Mouse (Mus musculus) lung, adult 2 months (tissue): Measurements from ENCODE around the gene Thbs1. TPM values are rescaled to one million over a fixed set of nuclear protein-coding genes. Genes with fewer than 3 reads are reported as not detected.
A peak's percentile ranks its signal among the peaks of the same experiment; 100 is the strongest.
"Not testable (repeated sequence)": the region's sequence is repeated elsewhere in the genome, so short reads cannot be mapped to it uniquely, and the experiment has no call there.

Source experiments
- DNase-seq: peaks from one replicate; pipeline ENCODE4 v3.0.0; 2022
- H3K4me1 ChIP-seq: fragments of 200-500 bp; 2 replicates; pipeline ENCODE4 v1.6.1; 2011; ENCODE audit warnings: low read length; ENCODE audit not compliant: control insufficient read depth, insufficient read depth
- H3K4me3 ChIP-seq: fragments of 200-500 bp; replicated peaks from 2 replicates; pipeline ENCODE3; 2011; ENCODE audit warnings: low read depth, mild to moderate bottlenecking, control low read depth, low read length; ENCODE audit errors: extremely low read depth
- CTCF ChIP-seq: fragments of 200-500 bp; IDR thresholded peaks from 2 replicates; pipeline ENCODE4 v1.5.1; 2011; ENCODE audit warnings: mild to moderate bottlenecking, low read length, control low read depth; ENCODE audit not compliant: insufficient read depth
- POLR2A ChIP-seq: fragments of 200-500 bp; IDR thresholded peaks from 2 replicates; pipeline ENCODE4 v1.6.1; 2011; ENCODE audit warnings: low read depth, mild to moderate bottlenecking, control low read depth, low read length, borderline replicate concordance; ENCODE audit errors: extremely low read depth
- WGBS: fragments of 180-500 bp; shearing (Covaris S2); methylation state at CpG from one replicate; pipeline ENCODE4 v1.1.7; 2018; 5-methylcytosine and 5-hydroxymethylcytosine counted together
- polyA plus RNA-seq: library from polyadenylated mRNA; depleted of rRNA; stranded (reverse); fragments of >200 nt; gene quantifications from 2 replicates; pipeline ENCODE4 v1.2.3, GENCODE M21; 2012

The Thbs1 gene
- polyA plus RNA-seq, 1 experiment, result 23.3 TPM

DNA sequence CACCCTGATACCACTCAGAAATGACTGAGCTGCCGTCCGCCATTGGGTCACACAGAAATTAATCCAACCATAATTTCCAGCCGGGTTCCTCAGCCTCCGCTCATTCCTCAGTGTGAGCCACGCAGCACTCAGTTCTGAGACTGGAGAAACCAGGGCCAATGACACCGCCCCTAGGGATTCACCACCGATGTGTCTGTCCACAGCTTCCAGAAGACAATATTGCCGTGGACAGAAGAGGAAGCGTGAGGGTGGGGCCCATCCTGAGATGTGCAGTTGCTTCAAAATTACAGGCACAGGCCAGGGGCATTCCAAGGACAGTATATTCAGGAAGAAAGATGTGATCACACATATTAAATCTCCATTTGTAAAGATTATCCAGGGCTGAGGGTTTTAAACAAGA is 25.4 kb downstream of the Thbs1 start:
- Histone ChIP-seq H3K4me1 (no peaks in the 10 kb centered on the region), H3K4me3 (no peak overlapping the region)
- DNase-seq, result no peak
- WGBS, result 56% methylated on average over 9 of the region's 9 CpGs
- TF ChIP-seq CTCF (no peak), POLR2A (no peak)

DNA sequence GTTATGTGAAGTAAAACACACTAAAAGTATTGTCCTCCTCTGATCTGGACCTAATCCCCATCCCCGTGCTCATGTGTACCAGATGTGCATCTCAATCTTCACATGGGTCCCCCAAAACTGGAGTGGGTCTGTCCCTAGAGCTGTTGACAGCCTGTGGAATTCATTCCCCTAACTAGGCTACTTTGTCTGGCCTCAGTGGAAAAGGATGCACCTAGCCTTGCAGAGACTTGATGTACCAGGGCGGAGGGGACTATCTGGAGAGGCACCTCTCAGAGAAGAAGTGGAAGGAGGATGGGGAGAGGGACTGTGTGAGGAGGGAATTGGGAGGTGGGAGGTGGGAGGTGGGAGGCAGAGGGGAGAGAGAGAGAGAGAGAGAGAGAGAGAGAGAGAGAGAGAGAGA is 26.1 kb downstream of the Thbs1 start:
- no peak for DNase-seq
- TF ChIP-seq POLR2A (no peak), CTCF (no peak)
- no peak overlapping the region for H3K4me3 ChIP-seq
- 91% methylated on average over 2 of the region's 2 CpGs for WGBS
- H3K4me1 ChIP-seq, result no peaks in the 10 kb centered on the region

DNA sequence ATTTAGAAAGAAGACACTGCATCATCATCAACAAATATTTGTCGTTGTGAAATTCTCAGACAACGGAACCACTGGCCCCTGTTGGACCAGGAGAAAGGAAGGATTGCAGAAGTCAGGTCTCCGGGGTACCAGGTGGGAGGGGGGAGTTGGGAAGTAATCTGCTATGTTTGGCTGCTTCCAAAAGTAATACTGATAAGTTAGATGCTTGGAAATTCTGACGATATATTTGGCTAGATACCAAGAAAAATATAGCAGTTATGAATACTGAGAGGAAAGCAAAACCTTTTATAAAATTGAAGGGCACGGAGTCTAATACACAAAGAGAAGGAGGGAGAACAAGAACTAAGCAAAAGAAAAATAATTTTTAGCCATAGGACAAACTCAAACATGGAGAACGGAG is 27.6 kb downstream of the Thbs1 start:
- DNase-seq, result no peak
- Histone ChIP-seq H3K4me3 (no peak overlapping the region), H3K4me1 (no peaks in the 10 kb centered on the region)
- 54% methylated on average over 6 of the region's 6 CpGs for WGBS
- no peak for TF ChIP-seq POLR2A
- no peak for TF ChIP-seq CTCF

DNA sequence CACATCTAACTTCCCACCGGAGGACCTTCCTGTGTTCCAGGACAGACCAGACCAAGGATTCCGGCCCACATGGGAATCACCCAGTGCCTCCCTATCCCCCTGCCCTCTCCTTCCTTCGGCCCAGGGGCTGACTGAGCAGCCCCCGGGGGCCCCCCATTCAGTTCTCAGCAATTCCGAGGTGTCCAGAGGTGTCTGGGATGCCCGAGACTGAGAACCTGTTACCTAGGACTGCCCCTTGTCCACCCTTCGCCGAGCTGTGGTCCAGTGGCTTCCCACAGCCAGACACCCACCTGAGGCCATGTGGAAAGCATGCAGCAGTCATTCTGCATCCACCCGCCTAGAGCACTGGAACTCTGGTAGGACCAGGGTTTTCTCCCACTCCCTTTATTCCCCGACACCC is 30.0 kb downstream of the Thbs1 start:
- DNase-seq, result no peak
- TF ChIP-seq CTCF (no peak), POLR2A (no peak)
- Histone ChIP-seq H3K4me1 (no peaks in the 10 kb centered on the region), H3K4me3 (no peak overlapping the region)
- WGBS, result 90% methylated on average over 10 of the region's 10 CpGs

DNA sequence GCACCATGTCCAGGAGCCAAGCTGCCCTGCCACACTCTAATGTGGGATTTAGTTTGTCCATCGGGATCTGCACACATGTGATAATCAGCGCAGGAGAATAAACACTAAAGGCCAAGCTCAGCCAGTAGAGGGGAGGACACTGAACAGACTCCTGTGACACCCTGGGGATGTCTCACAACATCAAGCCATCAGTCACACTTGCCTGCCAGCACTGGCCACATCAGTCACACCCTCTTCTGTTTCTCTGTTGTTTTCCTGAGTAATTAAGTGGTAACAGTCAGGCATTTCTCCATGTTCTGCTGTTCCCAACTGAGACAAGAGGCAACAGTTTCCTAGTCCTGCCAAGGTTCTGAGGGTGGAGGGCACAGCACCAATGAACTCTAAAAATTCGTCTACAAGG is 36.1 kb downstream of the Thbs1 start:
- WGBS, result 37% methylated on average over 3 of the region's 3 CpGs
- H3K4me3 ChIP-seq, H3K4me1 ChIP-seq, DNase-seq: not testable (repeated sequence)

DNA sequence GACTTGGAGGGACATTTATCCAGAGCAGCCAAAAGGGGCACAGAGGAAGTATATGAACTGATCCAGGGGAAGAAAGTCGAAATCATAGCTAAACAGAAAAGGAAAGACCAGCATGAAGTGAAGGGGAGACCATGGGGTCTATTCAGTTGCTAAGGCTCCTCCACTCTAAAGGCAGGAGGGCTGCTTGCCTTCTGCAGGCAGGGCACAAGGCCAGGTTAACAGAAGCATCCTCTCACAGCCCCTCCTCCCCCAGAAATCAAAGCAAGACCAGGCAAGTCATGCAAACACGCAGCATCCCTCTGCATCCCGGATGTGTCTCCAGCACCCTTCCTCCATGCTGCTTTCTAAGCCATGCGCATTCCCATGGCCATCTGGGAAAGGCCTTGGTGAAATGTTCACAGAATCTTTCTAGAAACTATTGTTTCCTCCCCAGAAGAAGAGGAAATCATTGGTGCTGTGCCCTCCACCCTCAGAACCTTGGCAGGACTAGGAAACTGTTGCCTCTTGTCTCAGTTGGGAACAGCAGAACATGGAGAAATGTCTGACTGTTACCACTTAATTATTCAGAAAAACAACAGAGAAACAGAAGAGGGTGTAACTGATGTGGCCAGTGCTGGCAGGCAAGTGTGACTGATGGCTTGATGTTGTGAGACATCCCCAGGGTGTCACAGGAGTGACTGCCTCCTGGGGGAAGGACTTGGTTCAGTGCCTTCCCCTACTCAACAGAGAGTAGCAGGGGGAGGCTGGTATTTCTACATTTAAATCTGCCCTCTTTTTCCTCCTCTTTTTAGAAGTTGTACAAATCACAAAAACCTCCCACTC is 36.9 kb downstream of the Thbs1 start:
- Histone ChIP-seq H3K4me1 (0 out of 2 replicates have a peak, but pooled peaks cover 4% of the 10 kb centered on the region), H3K4me3 (no peak overlapping the region)
- no peak for TF ChIP-seq CTCF
- no peak for TF ChIP-seq POLR2A
- WGBS, result 68% methylated on average over 4 of the region's 4 CpGs
- no peak for DNase-seq

DNA sequence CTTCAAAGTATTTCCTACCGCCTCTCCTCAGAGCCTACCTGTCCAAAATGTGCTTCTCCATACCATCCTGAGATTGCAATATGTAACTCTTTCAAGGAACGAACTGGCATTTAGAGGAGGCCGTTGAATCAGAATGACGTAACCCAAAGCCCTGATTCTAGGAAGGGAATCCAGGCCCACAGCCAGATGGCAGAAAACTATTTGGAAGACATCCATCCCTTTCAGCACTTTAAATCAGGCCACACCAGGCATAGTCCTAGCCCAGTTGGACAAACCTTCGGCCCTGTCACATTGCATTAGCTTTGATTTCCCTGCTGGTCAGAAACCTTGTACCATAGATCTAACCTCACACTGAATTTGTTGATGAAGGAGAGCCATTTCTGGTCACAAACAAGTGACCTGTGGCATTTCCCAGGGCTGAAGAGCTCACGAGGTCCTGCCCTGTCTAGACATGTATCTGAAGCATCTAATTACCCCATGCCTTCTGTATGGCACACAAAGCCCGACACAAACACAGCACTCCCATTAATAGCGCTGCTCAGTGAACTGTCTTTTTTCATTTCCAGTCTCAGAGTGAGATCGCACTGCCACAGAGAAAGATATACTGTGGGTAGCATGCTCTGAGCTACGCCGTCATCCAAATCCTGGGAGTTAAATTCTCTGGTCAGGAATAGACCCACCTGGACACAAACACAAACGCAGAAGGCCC is 38.3 kb downstream of the Thbs1 start:
- TF ChIP-seq CTCF (no peak), POLR2A (no peak)
- DNase-seq, result peak; percentile 35
- H3K4me1 ChIP-seq, result 0 out of 2 replicates have a peak, but pooled peaks cover 4% of the 10 kb centered on the region
- no peak overlapping the region for H3K4me3 ChIP-seq
- WGBS, result 56% methylated on average over 12 of the region's 12 CpGs

DNA sequence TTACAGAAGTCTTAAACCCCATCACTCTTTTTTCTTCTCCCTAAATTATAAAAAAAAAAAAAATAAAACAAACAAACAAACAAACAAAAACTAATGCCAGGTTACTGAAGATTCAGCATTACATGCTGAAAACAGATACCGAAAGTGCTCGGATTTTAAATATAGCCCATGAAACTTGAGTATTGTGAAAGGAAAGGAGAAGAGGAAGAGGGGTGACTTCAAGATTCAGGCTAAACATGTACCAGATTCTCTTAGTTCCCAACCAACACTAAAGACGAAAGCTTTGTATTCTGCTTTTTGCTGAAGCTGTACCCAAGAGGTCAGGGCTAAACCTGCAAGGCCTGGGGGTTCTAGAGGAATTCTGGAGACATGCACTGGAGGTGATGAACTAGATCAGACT is 46.4 kb downstream of the Thbs1 start:
- no peaks in the 10 kb centered on the region for H3K4me1 ChIP-seq
- TF ChIP-seq POLR2A (no peak), CTCF (no peak)
- no peak overlapping the region for H3K4me3 ChIP-seq
- no peak for DNase-seq
- 85% methylated on average over 3 of the region's 3 CpGs for WGBS

DNA sequence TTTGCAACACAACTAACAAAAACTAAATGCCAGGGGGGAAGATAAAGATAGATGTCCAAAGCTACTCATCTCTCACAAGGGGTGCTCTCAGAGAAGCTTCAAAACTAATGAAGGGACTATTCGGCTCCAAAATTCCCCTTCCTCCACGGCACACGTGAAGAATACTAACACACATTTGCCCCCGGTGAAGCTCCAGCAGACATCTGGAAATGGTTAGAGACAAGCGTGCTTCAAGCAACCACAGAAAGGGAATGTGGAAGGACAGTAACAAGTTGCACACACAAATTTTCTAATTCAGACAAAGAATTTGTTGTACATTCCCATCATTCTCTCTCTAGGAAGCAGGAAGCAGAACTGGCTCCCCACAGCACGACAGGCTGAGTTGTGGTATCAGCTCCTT is 47.5 kb downstream of the Thbs1 start:
- Histone ChIP-seq H3K4me1 (no peaks in the 10 kb centered on the region), H3K4me3 (no peak overlapping the region)
- 59% methylated on average over 6 of the region's 6 CpGs for WGBS
- DNase-seq, result no peak
- TF ChIP-seq CTCF (no peak), POLR2A (no peak)

DNA sequence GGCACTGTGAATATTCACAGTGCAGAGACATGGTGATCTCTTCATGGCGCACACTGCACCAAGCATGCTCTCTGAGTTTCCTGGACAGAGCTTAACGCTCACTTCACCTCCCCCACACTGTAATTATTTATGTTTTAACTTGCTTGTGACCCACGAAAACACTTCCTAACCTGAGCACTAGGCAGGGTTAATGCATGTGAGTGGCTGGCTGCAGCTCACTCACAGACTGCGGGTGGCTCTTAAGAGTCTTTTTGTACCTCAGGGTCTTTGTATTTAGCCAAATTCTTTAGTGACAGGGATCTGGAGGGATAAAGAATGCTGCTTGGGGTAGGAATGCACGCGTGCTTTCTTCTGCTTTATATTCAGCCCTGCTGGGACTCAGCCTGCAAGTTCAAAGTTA is 48.9 kb downstream of the Thbs1 start:
- no peaks in the 10 kb centered on the region for H3K4me1 ChIP-seq
- no peak for DNase-seq
- no peak for TF ChIP-seq CTCF
- no peak for TF ChIP-seq POLR2A
- H3K4me3 ChIP-seq, result no peak overlapping the region
- WGBS, result 46% methylated on average over 6 of the region's 6 CpGs
